Mouse (Mus musculus) layer of hippocampus, adult 18-20 months (tissue): ENCODE data around the gene Mlxipl. TPM values are rescaled to one million over a fixed set of nuclear protein-coding genes. Genes with fewer than 3 reads are reported as not detected.

Source experiments
- DNase-seq, 2 experiments: peaks; one replicate each; pipeline ENCODE4 v3.0.0; 2022; ENCODE audit warnings: low spot score in 2 of 2
- total RNA-seq, 2 experiments: library from RNA; stranded (reverse); gene quantifications; 2 replicates each; pipeline ENCODE4 v1.2.3; 2021

Gene Mlxipl
- total RNA-seq, 2 experiments from 2014 or later: 4.7 to 4.9 TPM

DNA sequence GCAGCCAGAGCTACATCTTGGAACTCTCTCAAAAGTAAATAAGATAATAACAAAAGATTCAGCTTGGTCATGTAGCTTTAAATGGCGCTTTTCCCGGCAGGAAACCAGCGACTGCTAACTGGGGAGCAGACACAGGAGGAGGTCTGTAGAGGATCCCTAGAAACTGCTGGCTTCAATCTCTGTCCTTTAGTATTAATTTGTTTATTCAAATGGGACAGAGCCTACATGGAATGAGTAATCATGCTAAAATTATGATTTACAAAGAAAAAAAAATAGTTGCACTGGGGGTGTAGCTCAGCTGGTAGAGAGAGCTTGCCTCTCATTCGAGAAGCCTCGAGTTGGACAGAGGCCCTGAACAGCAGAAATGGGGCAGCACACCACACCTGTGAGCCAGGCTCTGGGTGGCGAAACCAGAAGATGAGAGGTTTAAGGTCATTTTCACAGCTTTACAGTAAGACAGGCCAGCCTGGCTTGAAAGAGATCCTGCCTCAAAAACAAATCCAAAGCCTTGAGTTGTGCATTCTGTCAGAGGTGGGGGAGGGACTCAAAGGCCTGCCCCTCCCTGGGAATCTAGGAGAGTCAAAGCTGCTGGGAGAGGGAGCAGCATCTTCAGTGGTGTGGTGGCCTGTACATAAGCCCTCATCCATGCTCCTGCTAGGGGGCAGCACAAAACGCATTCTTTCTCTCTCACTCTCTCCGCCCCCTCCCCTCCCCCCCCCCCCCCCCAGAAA lies 93.6 kb downstream of the Mlxipl start:
- peak; percentile 47 to 73 for DNase-seq

DNA sequence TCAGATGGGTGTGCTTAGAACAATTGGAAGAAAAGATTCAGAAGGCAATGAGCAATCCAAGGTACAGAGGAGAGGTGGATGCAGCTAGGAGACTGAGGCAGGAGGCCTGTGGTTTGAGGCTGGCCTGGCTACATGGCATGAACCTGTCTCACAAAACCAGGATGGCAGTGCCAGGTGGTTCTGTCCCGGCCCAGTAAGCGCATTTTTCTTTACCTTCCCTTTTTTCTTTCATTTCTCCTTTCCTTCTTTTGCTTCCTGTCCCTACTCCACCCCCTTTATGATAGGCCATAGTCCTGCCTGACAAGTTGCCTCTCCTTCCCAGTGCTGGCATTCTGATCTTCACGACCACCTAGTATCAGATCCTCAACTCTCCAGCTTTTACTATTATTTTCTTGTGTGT lies 95.3 kb downstream of the Mlxipl start:
- DNase-seq: no peak

DNA sequence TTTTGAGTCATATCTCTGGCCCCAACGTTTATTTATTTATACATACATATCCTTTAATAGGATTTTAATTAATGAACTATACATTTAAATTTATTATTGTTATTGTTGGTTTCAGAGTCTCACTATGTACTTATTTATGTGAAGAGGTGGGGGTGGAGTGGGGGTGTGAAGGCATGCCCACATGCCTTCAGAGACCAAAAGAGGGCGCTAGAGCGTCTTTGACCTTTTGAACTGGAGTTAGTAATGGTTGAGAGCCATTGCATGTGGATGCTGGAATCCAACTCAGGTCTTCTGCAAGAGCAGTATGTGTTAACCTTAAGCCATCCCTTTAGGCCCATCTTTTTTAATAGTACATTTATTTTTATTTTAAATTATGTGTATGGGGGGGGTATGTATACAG lies 95.9 kb downstream of the Mlxipl start:
- no peak for DNase-seq

DNA sequence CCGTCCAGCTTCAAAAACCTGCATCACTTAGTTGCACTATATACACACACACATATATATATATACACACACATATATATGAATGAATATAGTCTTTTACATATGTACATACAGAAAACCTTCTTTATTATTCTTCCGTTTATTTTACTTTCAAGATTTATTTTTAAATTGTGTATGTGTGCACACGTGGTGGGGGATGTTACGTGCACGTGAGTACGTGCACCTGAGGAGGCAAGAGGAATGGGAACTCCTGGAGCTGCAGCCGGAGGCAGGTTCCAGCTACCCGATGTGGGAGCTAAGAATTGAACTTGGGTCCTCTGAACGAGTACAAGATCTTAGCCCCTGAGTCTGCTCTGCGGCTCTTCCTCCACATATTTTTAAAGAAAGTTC lies 96.5 kb downstream of the Mlxipl start:
- no peak for DNase-seq

DNA sequence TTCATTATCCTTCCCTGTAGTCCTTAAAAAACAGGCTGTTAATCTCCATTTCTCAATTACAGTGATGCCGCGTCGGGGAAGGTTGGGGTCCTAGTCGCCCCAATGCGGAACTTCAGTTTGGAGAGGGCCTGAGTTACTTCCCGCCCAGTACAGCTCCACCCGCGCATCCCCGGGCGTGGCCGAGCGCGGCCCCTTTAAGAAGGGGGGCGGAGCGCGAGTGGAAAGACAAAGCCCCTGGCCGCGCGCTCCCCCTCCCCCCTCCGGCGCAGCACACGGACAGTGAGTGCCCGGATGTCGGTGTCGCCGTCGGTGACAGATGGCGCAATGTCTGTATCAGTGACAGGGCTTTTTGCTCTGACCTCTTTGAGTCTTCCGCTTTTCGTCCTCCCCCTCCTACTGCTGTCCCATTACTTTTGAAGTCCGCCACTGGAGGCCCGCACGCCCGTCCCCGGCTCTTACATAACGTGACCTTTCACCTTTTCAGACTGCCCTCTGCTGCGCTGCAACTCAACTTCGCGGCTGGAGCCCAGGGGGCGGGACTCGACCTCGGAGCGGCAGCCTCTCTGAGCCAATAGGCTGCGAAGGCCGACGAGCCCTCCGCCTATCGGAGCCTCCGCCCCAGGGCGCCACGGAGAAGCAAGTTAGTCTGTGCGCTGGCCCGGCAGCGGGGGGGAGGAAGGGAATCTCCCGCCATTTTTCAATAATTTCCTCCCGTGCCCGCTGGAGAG lies 97.1 kb downstream of the Mlxipl start, which contains the start of gene Baz1b:
Gene Baz1b, plus strand, starts transcription at position 644 of the 728 bp plus-strand sequence.
- DNase-seq: peak; percentile 98

DNA sequence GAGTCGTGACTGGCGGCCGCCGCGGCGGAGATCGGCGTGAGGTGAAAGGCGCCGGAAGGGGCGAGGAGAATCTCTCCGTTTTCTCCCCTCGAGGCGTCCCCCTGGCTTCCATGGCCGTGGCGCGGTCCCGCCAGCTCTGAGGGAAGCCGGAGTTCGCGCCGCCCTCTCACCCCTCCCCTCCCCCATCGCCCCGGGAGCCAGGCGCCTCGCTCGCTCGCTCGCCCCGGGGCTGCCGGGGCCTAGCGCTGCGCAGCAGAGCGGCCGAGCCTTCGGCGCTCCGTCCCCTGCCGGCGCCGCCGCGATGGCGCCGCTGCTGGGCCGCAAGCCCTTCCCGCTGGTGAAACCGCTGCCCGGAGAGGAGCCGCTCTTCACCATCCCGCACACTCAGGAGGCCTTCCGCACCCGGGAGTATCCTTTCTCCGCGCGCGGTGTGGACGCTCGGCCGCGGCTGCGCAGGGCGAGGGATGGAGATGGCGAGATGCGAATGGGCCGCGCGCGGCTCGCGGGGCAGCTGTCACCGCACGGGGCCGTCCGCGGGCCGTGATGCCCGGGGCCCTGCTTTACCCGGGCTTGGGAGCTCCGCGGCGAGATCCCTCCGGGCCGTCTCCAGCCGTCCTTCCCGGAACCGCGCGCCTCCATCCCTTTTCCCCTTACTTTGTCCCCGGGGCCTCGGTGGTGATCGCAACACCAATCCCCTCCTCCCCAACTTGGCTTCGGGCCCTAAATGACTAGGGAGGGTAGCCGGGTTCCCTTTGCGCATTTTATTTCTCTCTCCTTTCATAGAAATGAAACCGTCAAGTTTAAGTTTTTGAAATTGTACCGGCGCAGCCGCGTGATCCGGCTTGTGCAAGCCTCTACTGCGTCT lies 97.9 kb downstream of the Mlxipl start:
- peak in 1 of 2 experiments; percentile 40 for DNase-seq

Other genes with a start within 250 kb of the Mlxipl start
- not detected for gene Tmem270, start 183.2 kb upstream of the Mlxipl start, total RNA-seq
- not detected for gene Cldn13, start 174.4 kb upstream of the Mlxipl start, total RNA-seq
- 1 to 10 TPM; 7.5 to 8.6 TPM for gene Mettl27, start 157.5 kb upstream of the Mlxipl start, total RNA-seq
- not detected for gene Cldn4, start 143.0 kb upstream of the Mlxipl start, total RNA-seq
- 1 to 10 TPM in 1 of 2 experiments, under 1 TPM in 1; 0.43 to 1.6 TPM for gene Cldn3, start 103.7 kb upstream of the Mlxipl start, total RNA-seq
- 10 to 100 TPM; 27.8 to 29.5 TPM for gene Abhd11, start 80.7 kb upstream of the Mlxipl start, total RNA-seq
- 10 to 100 TPM; 91.5 to 97.8 TPM for gene Stx1a, start 66.4 kb upstream of the Mlxipl start, total RNA-seq
- 10 to 100 TPM; 40.1 to 43.4 TPM for gene Dnajc30, start 25.7 kb upstream of the Mlxipl start, total RNA-seq
- gene Bud23, start 24.9 kb upstream of the Mlxipl start, total RNA-seq: 10 to 100 TPM; 49.0 to 57.9 TPM
- gene Vps37d, start 11.6 kb upstream of the Mlxipl start, total RNA-seq: 10 to 100 TPM; 33.3 to 35.3 TPM
- gene Tbl2, start 59.8 kb downstream of the Mlxipl start, total RNA-seq: 10 to 100 TPM; 30.4 to 31.5 TPM
- gene Bcl7b, start 78.4 kb downstream of the Mlxipl start, total RNA-seq: 10 to 100 TPM; 57.2 to 58.2 TPM
- gene Baz1b, start 97.4 kb downstream of the Mlxipl start, total RNA-seq: 10 to 100 TPM; 81.1 to 81.3 TPM
- gene Fzd9, start 161.3 kb downstream of the Mlxipl start, total RNA-seq: 1 to 10 TPM; 5.6 to 5.8 TPM